Mouse (Mus musculus): ENCODE data around the gene Cdkal1.

DNA sequence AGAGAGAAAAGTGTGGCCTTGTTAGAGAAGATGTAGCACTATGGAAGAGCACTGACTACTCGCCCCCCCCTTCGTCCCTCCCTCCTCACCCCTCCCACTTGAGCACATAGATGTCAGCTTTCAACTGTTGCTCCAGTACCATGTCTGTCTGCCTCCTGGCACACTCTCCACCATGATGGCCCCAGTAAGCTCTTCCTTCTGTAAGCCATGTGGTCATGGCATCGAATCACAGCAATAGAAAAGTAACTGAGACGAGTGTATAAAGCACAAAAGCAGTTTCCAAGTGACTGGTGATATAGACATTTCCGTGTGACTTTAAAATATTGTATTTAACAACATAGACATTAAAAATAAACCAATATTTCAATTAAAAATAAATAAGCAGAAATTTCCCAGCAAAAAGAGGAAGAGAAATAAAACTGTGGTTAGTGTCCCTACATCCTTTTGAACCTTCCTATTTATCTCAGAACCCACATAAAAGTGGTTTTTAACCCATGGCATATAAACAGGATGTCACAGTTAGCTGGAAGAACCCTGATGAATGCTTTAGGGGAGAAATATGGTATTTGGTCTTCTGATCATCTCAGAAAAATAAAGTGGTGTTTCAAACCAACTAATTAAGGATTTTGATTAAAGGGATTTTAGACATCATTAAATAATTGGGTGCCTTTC lies 129.2 kb downstream of the Cdkal1 start:
- no peak for TF ChIP-seq POLR2A (IDR thresholded peaks at IDR 0.05; ENCODE audit: insufficient read length, low read depth)
- TF ChIP-seq E2F4 (IDR thresholded peaks at IDR 0.05; ENCODE audit: insufficient read depth): no peak
- TF ChIP-seq MYOD1 (IDR thresholded peaks at IDR 0.05; ENCODE audit: control insufficient read depth in 1 of 3, insufficient read length in 2 of 3, low read depth in 2 of 3): no peak
- TF ChIP-seq TCF12 (IDR thresholded peaks at IDR 0.05; ENCODE audit: insufficient read depth, poor library complexity, severe bottlenecking): no peak

Data from myocyte (in vitro differentiated cells).